Mouse (Mus musculus): ENCODE measurements at regions not wholly inside any gene's neighbourhood (a gene's known extent, or its start where the extent isn't known, plus 50 kb on each side); places are given as distances from the start of the nearest gene placed in this dataset.
A peak's percentile ranks its signal among the peaks of the same experiment; 100 is the strongest.

DNA sequence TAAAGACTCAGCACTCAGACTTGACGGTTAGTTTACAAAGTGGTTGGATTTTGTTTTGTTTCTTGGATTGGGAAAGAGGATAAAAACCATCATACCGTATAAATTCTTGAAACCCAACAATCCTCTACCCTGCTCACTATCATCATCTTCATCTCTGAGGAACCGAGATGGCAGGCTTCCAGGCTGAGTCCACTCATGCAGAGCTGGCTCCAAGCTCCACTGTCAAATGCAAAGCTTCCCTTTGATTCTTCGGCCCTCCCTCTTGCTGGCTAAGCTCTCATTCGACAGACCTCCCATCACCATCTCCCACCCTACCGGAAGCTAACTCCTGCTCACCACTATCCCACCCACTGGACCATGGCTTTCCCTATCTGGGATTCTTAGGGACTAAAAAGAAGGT lies 184.6 kb upstream of the Hnrnpa3 start:
- Histone ChIP-seq H3K27me3 (ENCODE audit: insufficient read depth, poor library complexity, severe bottlenecking) (no peaks in the 10 kb centered on the region), H3K9me3 (no peaks in the 10 kb centered on the region), H3K4me1 (peaks cover 13% of the 10 kb centered on the region), H3K36me3 (no peaks in the 10 kb centered on the region), H3K4me3 (no peak overlapping the region), H3K27ac (no peak overlapping the region)
- WGBS: 65% methylated on average over 6 of the region's 6 CpGs
- no peak for DNase-seq (ENCODE audit: low spot score)

DNA sequence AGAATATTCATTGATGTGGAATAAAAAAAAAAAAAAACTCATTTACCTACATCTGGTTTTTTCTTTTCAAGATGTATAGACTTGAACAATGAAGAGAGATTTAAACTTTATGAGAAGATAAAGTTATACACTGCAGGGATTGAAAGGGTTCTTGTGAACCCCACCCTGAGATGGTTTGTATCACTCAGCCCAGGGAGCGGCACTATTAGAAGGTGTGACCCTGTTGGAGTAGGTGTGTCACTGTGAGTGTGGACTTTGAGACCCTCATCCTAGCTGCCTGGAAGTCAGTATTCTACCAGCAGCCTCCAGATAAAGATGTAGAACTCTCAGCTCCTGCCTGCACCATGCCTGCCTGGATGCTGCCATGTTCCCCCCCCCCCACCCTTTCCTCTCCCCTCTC lies 182.7 kb upstream of the Hnrnpa3 start:
- Histone ChIP-seq H3K27ac (no peak overlapping the region), H3K4me3 (no peak overlapping the region), H3K4me1 (0 out of 2 replicates have a peak, but pooled peaks cover 3% of the 10 kb centered on the region), H3K36me3 (no peaks in the 10 kb centered on the region), H3K27me3 (ENCODE audit: insufficient read depth, poor library complexity, severe bottlenecking) (no peaks in the 10 kb centered on the region), H3K9me3 (no peaks in the 10 kb centered on the region)
- WGBS: 85% methylated on average over 1 of the region's 1 CpGs
- no peak for DNase-seq (ENCODE audit: low spot score)

DNA sequence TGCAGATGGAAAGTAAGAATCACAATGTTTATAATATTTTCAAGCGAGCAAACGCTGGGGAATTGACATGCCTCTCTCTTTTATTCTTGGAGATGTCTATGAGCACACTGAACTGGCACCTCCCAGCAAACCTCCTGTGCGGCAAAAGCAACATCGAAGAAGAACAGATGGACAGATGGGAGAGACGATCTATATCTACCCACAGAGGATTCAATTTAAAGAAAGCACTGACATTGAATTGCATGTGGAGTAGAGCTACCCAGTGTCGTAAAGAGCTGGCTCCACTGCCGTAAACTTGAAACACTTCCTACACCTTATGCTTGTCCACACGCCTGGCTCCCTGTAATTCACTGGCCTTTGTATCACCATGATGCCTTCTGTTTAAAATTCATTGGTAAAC lies 182.0 kb upstream of the Hnrnpa3 start:
- Histone ChIP-seq H3K4me3 (no peak overlapping the region), H3K4me1 (peaks cover 10% of the 10 kb centered on the region; the same call in 1 of the 2 replicates), H3K9me3 (no peaks in the 10 kb centered on the region), H3K27me3 (ENCODE audit: insufficient read depth, poor library complexity, severe bottlenecking) (no peaks in the 10 kb centered on the region), H3K36me3 (no peaks in the 10 kb centered on the region), H3K27ac (no peak overlapping the region)
- WGBS: 86% methylated on average over 8 of the region's 8 CpGs
- no peak for DNase-seq (ENCODE audit: low spot score)

DNA sequence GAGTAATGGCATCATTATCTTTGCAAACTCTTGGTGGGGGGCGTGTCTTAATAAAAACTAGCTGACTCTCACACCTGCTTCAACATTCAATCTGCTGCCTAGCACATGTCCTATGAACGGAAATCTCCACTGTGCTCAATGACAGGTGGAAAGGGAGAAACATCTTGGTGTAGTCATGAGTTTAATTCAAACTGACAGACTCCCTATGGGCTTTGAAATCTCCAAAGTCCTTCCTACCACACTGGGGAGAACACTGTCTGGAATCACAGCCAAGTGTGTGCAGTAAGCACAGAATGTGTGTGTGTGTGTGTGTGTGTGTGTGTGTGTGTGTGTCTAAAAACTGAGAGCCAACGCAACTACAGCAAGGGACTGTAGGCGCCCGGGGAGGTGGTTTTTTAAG lies 179.5 kb upstream of the Hnrnpa3 start:
- no peaks in the 10 kb centered on the region for H3K36me3 ChIP-seq
- H3K4me1 ChIP-seq: peaks cover 25% of the 10 kb centered on the region
- H3K27ac ChIP-seq: no peak overlapping the region
- H3K4me3 ChIP-seq: no peak overlapping the region
- H3K9me3 ChIP-seq: no peaks in the 10 kb centered on the region
- H3K27me3 ChIP-seq (ENCODE audit: insufficient read depth, poor library complexity, severe bottlenecking): no peaks in the 10 kb centered on the region
- DNase-seq (ENCODE audit: low spot score): no peak
- WGBS: 79% methylated on average over 5 of the region's 5 CpGs

DNA sequence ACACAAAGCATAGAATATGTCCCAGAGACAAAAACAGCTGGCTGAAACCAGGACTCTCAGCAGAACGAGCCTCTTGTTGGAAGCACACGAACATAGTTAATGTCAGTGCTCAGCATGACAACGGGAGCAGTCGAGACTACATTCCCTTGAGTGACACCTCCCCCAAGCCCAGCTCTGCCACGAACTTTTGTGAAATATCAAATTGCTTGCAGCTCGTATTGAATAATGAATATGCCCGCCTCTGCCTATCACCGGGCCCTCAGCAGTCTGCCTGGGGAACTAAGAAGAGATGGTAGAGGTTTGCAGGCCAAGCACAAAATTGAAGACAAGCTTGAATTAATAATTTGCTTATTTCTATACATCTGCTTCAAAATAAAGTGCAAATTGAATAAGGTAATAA lies 177.2 kb upstream of the Hnrnpa3 start:
- Histone ChIP-seq H3K9me3 (no peaks in the 10 kb centered on the region), H3K4me1 (peaks cover 27% of the 10 kb centered on the region), H3K4me3 (no peak overlapping the region), H3K27me3 (ENCODE audit: insufficient read depth, poor library complexity, severe bottlenecking) (no peaks in the 10 kb centered on the region), H3K36me3 (no peaks in the 10 kb centered on the region), H3K27ac (no peak overlapping the region)
- WGBS: 56% methylated on average over 8 of the region's 8 CpGs
- DNase-seq (ENCODE audit: low spot score): no peak

DNA sequence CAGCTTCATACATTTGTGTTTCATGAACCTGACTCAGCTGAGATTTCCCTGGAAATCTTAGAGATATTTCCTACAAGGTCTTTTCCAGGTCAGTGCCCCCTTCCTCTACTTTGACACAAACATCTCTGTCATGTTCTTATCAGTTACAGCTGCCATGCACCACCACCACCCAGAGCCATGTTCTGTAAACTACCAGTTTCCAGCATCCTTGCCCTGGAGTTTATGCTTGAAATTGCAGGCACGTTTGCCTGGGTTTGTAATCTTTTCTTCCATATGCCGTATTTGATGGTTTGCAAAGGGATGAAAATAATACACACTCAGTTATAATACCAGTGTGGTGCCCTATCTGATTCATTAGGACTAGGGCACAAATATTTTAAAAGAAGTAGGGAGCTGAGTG lies 176.6 kb upstream of the Hnrnpa3 start:
- DNase-seq (ENCODE audit: low spot score): no peak
- H3K27ac ChIP-seq: no peak overlapping the region
- H3K4me3 ChIP-seq: no peak overlapping the region
- H3K9me3 ChIP-seq: no peaks in the 10 kb centered on the region
- 52% methylated on average over 2 of the region's 2 CpGs for WGBS
- H3K36me3 ChIP-seq: no peaks in the 10 kb centered on the region
- no peaks in the 10 kb centered on the region for H3K27me3 ChIP-seq (ENCODE audit: insufficient read depth, poor library complexity, severe bottlenecking)
- peaks cover 27% of the 10 kb centered on the region for H3K4me1 ChIP-seq

DNA sequence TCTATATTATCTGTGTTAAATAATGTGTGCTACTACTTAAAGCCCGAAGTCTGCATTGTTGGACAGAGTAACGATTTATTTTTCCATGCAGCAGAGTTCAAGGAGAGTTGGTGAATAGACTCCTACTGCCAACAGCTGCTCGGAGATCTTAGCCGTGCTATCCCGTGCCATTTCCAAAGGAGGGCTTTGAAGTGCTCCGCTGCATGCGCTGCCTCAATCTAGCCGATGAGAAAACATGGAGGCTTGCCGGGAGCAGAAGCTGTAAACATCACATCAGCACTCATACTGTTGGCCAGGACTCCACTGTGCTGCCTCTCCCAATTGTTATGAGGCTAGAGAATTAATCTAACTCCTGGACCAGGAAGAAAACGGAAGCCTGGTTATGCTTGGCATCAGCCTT lies 174.1 kb upstream of the Hnrnpa3 start:
- H3K27me3 ChIP-seq (ENCODE audit: insufficient read depth, poor library complexity, severe bottlenecking): no peaks in the 10 kb centered on the region
- no peaks in the 10 kb centered on the region for H3K36me3 ChIP-seq
- H3K9me3 ChIP-seq: no peaks in the 10 kb centered on the region
- no peak overlapping the region for H3K4me3 ChIP-seq
- DNase-seq (ENCODE audit: low spot score): no peak
- H3K4me1 ChIP-seq: peaks cover 27% of the 10 kb centered on the region
- 0 out of 2 replicates have a peak overlapping the region, but pooled peaks have one; percentile 16 for H3K27ac ChIP-seq
- 56% methylated on average over 10 of the region's 10 CpGs for WGBS

DNA sequence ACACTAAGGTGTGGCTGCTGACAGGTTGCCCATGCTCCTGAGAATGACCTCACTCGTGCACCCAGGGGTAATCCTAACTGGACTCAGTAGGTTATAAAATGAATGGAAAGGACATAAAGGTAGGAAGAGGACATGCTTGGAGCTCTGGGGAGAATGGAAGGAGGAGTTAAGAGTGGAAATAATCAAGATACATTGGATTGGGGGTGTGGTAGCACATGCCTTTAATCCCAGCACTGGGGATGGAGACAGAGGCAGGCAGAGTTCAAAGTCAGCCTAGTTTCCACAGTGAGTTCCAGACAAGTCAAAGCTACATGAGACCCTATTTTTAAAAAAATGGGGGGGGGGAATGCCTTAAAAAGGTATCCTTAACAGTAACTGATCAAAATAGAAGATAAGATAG lies 167.9 kb upstream of the Hnrnpa3 start:
- no peaks in the 10 kb centered on the region for H3K9me3 ChIP-seq
- WGBS: 74% methylated on average over 1 of the region's 1 CpGs
- no peak for DNase-seq (ENCODE audit: low spot score)
- 0 out of 2 replicates have a peak, but pooled peaks cover 2% of the 10 kb centered on the region for H3K4me1 ChIP-seq
- H3K36me3 ChIP-seq: no peaks in the 10 kb centered on the region
- H3K27me3 ChIP-seq (ENCODE audit: insufficient read depth, poor library complexity, severe bottlenecking): no peaks in the 10 kb centered on the region
- H3K4me3 ChIP-seq: no peak overlapping the region
- no peak overlapping the region for H3K27ac ChIP-seq

DNA sequence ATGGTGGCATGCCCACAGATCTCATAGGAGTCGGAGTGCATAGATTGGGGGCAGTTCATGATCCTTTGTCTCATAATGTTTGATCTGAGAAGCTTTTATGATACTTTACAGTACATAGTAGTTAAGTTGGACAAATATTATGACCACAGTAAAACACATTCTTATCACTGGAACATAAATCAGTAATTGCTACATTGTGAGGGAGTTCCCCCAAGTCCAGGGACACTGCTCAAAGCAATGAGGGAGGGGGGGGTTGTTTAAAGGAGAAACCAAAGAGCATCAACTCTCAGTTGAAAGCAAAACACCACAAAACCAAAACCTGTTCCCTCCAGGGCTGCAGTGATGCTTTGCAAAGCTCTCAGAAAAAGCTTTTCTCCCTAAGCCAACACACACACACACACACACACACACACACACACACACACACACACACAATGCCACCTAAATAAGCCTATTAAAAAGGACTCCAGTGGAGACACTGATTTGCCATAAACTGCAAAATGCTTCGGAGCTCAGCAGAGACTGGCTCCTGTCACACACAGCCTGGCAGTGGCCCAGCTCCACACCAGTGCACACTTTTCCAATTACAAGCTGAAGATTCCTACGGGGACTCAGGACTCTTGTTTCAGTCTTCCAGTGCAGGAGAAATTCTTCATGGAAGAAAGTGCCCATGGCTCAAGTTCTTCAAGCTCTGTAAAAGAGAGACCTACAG lies 167.1 kb upstream of the Hnrnpa3 start:
- 58% methylated on average over 3 of the region's 3 CpGs for WGBS
- Histone ChIP-seq H3K27ac (no peak overlapping the region), H3K36me3 (no peaks in the 10 kb centered on the region), H3K4me3 (no peak overlapping the region), H3K9me3 (no peaks in the 10 kb centered on the region), H3K4me1 (0 out of 2 replicates have a peak, but pooled peaks cover 2% of the 10 kb centered on the region), H3K27me3 (ENCODE audit: insufficient read depth, poor library complexity, severe bottlenecking) (no peaks in the 10 kb centered on the region)
- DNase-seq (ENCODE audit: low spot score): no peak

DNA sequence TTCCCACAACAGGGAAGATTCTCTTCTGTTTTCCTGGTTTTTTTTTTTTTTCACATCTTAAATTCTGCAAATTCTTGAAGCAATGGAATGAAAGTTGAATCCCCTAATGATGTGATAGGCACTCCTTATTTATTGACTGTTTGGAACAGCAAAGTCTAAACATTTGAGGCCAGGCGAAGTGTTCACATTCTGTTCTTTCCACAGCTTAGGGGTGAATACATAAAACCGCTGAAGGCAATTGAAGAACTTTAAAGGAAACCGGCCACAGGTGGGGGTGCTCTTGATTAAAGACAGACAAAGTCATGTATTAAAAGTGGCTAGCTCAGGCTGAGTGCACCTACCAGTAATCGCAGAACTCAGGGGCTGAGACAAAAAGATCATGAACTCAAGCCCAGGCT lies 166.6 kb upstream of the Hnrnpa3 start:
- Histone ChIP-seq H3K4me3 (no peak overlapping the region), H3K36me3 (no peaks in the 10 kb centered on the region), H3K4me1 (0 out of 2 replicates have a peak, but pooled peaks cover 2% of the 10 kb centered on the region), H3K9me3 (no peaks in the 10 kb centered on the region), H3K27ac (no peak overlapping the region), H3K27me3 (ENCODE audit: insufficient read depth, poor library complexity, severe bottlenecking) (no peaks in the 10 kb centered on the region)
- WGBS: 77% methylated on average over 4 of the region's 4 CpGs
- DNase-seq (ENCODE audit: low spot score): no peak

DNA sequence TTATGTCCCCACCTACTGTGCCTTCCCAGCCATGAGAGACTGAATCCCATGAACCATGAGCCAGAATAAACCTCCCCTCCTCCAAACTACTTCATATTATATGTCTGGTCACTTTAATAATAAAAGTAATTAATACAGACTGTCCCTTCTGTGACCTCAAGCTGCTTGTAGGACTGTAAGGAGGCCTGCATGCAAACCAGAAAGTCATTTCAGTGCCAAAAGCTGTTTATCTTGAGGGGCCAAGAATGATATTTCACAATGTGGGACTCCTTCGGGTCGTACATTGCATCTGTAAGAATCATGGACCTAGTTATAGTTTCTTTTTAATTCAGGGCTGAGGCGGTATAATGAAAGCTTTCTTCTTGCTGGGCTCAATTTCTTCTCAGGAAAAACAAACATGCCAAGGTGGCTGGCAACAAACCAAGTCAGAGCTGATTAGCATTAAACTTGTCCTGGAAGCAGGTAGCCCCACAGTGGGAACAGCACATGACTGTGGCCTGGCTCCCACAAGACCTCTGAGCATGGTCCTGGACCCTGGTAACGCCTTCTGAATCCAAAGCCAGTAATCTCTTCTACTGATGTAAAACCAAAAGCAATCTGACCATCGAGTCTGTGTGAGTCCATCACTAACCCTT lies 162.3 kb upstream of the Hnrnpa3 start:
- peak; percentile 35 for DNase-seq (ENCODE audit: low spot score)
- Histone ChIP-seq H3K27ac (no peak overlapping the region), H3K36me3 (no peaks in the 10 kb centered on the region), H3K4me3 (no peak overlapping the region), H3K4me1 (0 out of 2 replicates have a peak, but pooled peaks cover 2% of the 10 kb centered on the region), H3K27me3 (ENCODE audit: insufficient read depth, poor library complexity, severe bottlenecking) (no peaks in the 10 kb centered on the region), H3K9me3 (no peaks in the 10 kb centered on the region)
- 91% methylated on average over 5 of the region's 5 CpGs for WGBS

DNA sequence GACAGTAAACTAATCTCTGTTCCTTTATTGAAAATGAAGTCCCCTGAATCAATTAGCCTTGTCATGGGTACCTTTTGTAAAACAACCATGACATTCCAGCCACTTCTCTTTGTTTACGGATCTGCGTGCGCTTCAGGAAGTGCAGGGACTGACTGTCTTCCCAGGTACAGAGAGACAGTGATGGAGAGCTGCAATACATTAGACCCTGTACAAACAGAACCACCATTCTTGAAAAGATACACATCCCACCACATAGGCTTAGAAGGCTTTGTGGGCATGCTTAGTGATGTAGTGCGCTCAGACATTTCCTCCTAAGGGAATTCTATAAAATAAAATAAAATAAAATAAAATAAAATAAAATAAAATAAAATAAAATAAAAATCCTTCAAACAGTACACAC lies 148.8 kb upstream of the Hnrnpa3 start:
- no peaks in the 10 kb centered on the region for H3K27me3 ChIP-seq (ENCODE audit: insufficient read depth, poor library complexity, severe bottlenecking)
- no peaks in the 10 kb centered on the region for H3K36me3 ChIP-seq
- no peak overlapping the region for H3K27ac ChIP-seq
- WGBS: 79% methylated on average over 4 of the region's 4 CpGs
- no peak for DNase-seq (ENCODE audit: low spot score)
- no peak overlapping the region for H3K4me3 ChIP-seq
- peaks cover 11% of the 10 kb centered on the region; the same call in 1 of the 2 replicates for H3K4me1 ChIP-seq
- H3K9me3 ChIP-seq: no peaks in the 10 kb centered on the region

DNA sequence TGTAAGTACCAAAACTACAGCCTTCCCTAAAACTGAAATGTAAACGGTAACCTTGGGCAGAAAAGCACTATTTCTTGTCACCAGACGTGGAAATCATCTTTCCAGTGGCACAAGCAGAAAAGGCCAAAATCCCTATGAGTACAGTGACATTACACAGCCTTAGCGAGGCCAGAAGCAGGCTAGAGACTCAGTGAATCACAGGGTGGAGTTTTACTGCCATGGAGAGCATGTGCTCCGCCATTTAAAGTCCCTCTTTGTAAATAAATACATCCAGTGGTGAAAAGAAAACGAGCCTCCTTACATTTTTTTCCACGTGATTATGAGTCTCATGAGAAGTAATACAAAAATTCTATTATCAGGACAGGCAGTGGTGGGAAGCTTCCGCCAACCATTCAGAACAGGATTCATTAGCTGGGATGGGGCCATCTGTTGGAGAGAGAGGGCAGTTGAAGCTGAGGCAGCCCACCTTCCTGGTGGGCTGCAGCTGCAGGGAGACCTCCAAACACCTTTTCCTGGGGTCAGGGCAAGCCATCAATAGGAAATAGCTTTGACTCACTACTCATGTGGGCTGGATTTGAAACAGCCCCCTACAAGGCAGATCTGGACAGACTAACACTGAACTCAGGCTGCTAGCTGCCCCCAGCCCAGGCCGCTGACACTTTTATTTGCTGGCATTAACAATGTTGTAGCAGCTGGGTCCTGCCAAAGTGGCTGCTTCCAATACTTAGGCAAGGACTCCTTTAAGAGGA lies 146.5 kb upstream of the Hnrnpa3 start:
- WGBS: 77% methylated on average over 8 of the region's 8 CpGs
- no peak overlapping the region for H3K4me3 ChIP-seq
- H3K36me3 ChIP-seq: no peaks in the 10 kb centered on the region
- H3K4me1 ChIP-seq: peaks cover 11% of the 10 kb centered on the region; the same call in 1 of the 2 replicates
- peak; percentile 24 for DNase-seq (ENCODE audit: low spot score)
- no peak overlapping the region for H3K27ac ChIP-seq
- no peaks in the 10 kb centered on the region for H3K9me3 ChIP-seq
- no peaks in the 10 kb centered on the region for H3K27me3 ChIP-seq (ENCODE audit: insufficient read depth, poor library complexity, severe bottlenecking)
